Mouse (Mus musculus) CH12.LX (cell line): ENCODE results near the gene Tmem245. TPM values are rescaled to one million over a fixed set of nuclear protein-coding genes. Genes with fewer than 3 reads are reported as not detected.

Experiments
- DNase-seq: peaks from one replicate; pipeline ENCODE4 v3.0.0-alpha.2; 2013; ENCODE audit errors: extremely low read depth
- H3K27ac ChIP-seq: 2 replicates; pipeline ENCODE4 v1.5.1; 2012; ENCODE audit warnings: low read depth, mild to moderate bottlenecking, control low read depth, moderate library complexity; ENCODE audit not compliant: insufficient read depth
- H3K27me3 ChIP-seq: replicated peaks from 2 replicates; pipeline ENCODE3; 2012; ENCODE audit warnings: inconsistent platforms
- H3K36me3 ChIP-seq, 2 experiments: replicated peaks in 1 of 2; 2 replicates each; pipeline versions ENCODE3 to v1.6.1; 2012; ENCODE audit warnings: inconsistent platforms in 1 of 2, low read length in 1 of 2, mild to moderate bottlenecking in 1 of 2, mixed read lengths in 1 of 2, moderate library complexity in 1 of 2; ENCODE audit not compliant: control insufficient read depth in 1 of 2, insufficient read depth in 1 of 2
- H3K4me1 ChIP-seq, 2 experiments: 2 replicates each; pipeline ENCODE4 v1.6.1; 2012; ENCODE audit warnings: inconsistent platforms in 1 of 2, moderate library complexity in 1 of 2; ENCODE audit not compliant: insufficient read depth in 2 of 2, control insufficient read depth in 1 of 2
- H3K4me2 ChIP-seq: 2 replicates; pipeline ENCODE4 v1.6.1; 2012; ENCODE audit warnings: low read depth, mild to moderate bottlenecking, control low read depth; ENCODE audit not compliant: poor library complexity, insufficient read depth, severe bottlenecking
- H3K4me3 ChIP-seq, 3 experiments: fragments of 150-350 bp in 1 of 3; sonication (generic) in 1 of 3; replicated peaks in 1 of 3; 2 replicates each; pipeline versions ENCODE3 to v1.5.1; 2011 to 2012; ENCODE audit warnings: low read depth in 2 of 3, low read length in 2 of 3, mild to moderate bottlenecking in 2 of 3, moderate library complexity in 2 of 3, control low read depth in 1 of 3, improper control_type of control experiment in 1 of 3, inconsistent platforms in 1 of 3, mixed read lengths in 1 of 3; ENCODE audit not compliant: poor library complexity in 1 of 3
- H3K79me2 ChIP-seq: replicated peaks from 2 replicates; pipeline ENCODE4 v1.6.1; 2012; ENCODE audit warnings: mild to moderate bottlenecking, moderate library complexity; ENCODE audit not compliant: control insufficient read depth, poor library complexity, insufficient read depth, severe bottlenecking; ENCODE audit errors: extremely low read depth
- H3K9ac ChIP-seq: 2 replicates; pipeline ENCODE4 v1.6.1; 2012; ENCODE audit warnings: low read depth, mild to moderate bottlenecking, control low read depth, moderate library complexity; ENCODE audit not compliant: insufficient read depth
- H3K9me3 ChIP-seq: replicated peaks from 2 replicates; pipeline ENCODE3; 2012; ENCODE audit warnings: low read length, inconsistent platforms, mixed read lengths
- CTCF ChIP-seq, 2 experiments: IDR thresholded peaks in 1 of 2; conservative IDR thresholded peaks in 1 of 2; 2 replicates each; pipeline ENCODE4 v1.5.1; 2011 to 2012; ENCODE audit warnings: low read depth in 2 of 2, low read length in 2 of 2, improper control_type of control experiment in 1 of 2, inconsistent platforms in 1 of 2, mild to moderate bottlenecking in 1 of 2, moderate library complexity in 1 of 2
- ETS1 ChIP-seq: conservative IDR thresholded peaks from 2 replicates; pipeline ENCODE4 v1.6.1; 2012; ENCODE audit warnings: low read depth, mild to moderate bottlenecking, inconsistent platforms, low read length, improper control_type of control experiment, moderate library complexity
- KAT2A ChIP-seq: IDR thresholded peaks from 2 replicates; pipeline ENCODE4 v1.6.1; 2012; ENCODE audit warnings: low read length, improper control_type of control experiment, inconsistent platforms; ENCODE audit not compliant: insufficient replicate concordance
- MAZ ChIP-seq: IDR thresholded peaks from 2 replicates; pipeline ENCODE4 v1.6.1; 2012; ENCODE audit warnings: low read depth, mild to moderate bottlenecking, inconsistent platforms, low read length, improper control_type of control experiment, moderate library complexity
- MXI1 ChIP-seq: IDR thresholded peaks from 2 replicates; pipeline ENCODE4 v1.6.1; 2011; ENCODE audit warnings: mild to moderate bottlenecking, low read depth, low read length, improper control_type of control experiment
- MYC ChIP-seq: IDR thresholded peaks from 2 replicates; pipeline ENCODE4 v1.6.1; 2011; ENCODE audit warnings: low read depth, mild to moderate bottlenecking, improper control_type of control experiment, low read length
- NELFE ChIP-seq: IDR thresholded peaks from 2 replicates; pipeline ENCODE4 v1.6.1; 2011; ENCODE audit warnings: low read depth, low read length, improper control_type of control experiment
- NRF1 ChIP-seq: IDR thresholded peaks from 2 replicates; pipeline ENCODE4 v1.6.1; 2014; ENCODE audit warnings: low read depth, mild to moderate bottlenecking, inconsistent platforms, low read length, improper control_type of control experiment, moderate library complexity
- PAX5 ChIP-seq: IDR thresholded peaks from 2 replicates; pipeline ENCODE4 v1.6.1; 2012; ENCODE audit warnings: low read length, inconsistent platforms, mixed read lengths
- RAD21 ChIP-seq: IDR thresholded peaks from 2 replicates; pipeline ENCODE4 v1.6.1; 2011; ENCODE audit warnings: low read depth, mild to moderate bottlenecking, low read length, improper control_type of control experiment, moderate library complexity
- SIN3A ChIP-seq: IDR thresholded peaks from 2 replicates; pipeline ENCODE4 v1.6.1; 2012; ENCODE audit warnings: low read length, improper control_type of control experiment, inconsistent platforms
- SMC3 ChIP-seq: IDR thresholded peaks from 2 replicates; pipeline ENCODE4 v1.6.1; 2011; ENCODE audit warnings: low read depth, low read length, improper control_type of control experiment
- TBP ChIP-seq: conservative IDR thresholded peaks from 2 replicates; pipeline ENCODE4 v1.6.1; 2011; ENCODE audit warnings: low read depth, low read length, improper control_type of control experiment
- UBTF ChIP-seq: IDR thresholded peaks from 2 replicates; pipeline ENCODE4 v1.6.1; 2012; ENCODE audit warnings: low read depth, mild to moderate bottlenecking, inconsistent platforms, low read length, improper control_type of control experiment, moderate library complexity
- USF1 ChIP-seq: IDR thresholded peaks from 2 replicates; pipeline ENCODE4 v1.6.1; 2014; ENCODE audit warnings: low read depth, mild to moderate bottlenecking, inconsistent platforms, low read length, improper control_type of control experiment
- USF2 ChIP-seq: conservative IDR thresholded peaks from 2 replicates; pipeline ENCODE4 v1.6.1; 2011; ENCODE audit warnings: low read depth, low read length, improper control_type of control experiment
- ZKSCAN1 ChIP-seq: IDR thresholded peaks from 2 replicates; pipeline ENCODE4 v1.6.1; 2012; ENCODE audit warnings: low read depth, inconsistent platforms, low read length, improper control_type of control experiment, borderline replicate concordance
- ZMIZ1 ChIP-seq: IDR thresholded peaks from 2 replicates; pipeline ENCODE4 v1.6.1; 2012; ENCODE audit warnings: low read depth, mild to moderate bottlenecking, inconsistent platforms, low read length, improper control_type of control experiment
- dilution Hi-C: fragments of 300-500 bp; cut with MboI; formaldehyde crosslinking; loops from 2 replicates; pipeline ENCODE4 v1.14.3; 2020; ENCODE audit warnings: low sequenced_read_pairs; ENCODE audit not compliant: extremely low pct_unique_long_range_greater_than_20kb, extremely low pct_ligation_motif_present
- in situ Hi-C: fragments of 300-500 bp; cut with MboI; formaldehyde crosslinking; loops from 3 replicates; pipeline ENCODE4 v1.14.3; 2019; ENCODE audit warnings: low sequenced_read_pairs, low pct_ligation_motif_present, low pct_unique_long_range_greater_than_20kb, mixed read lengths
- polyA plus RNA-seq: library from polyadenylated mRNA; unstranded; fragments of >175 nt; gene quantifications from 2 replicates; pipeline ENCODE4 v1.2.1, GENCODE M21; 2012; ENCODE audit warnings: low read depth; ENCODE audit not compliant: insufficient read length
- total RNA-seq, 2 experiments: library from RNA; depleted of rRNA; stranded (reverse); fragments of 300-350 nt in 1 of 2; fragments of >200 nt in 1 of 2; gene quantifications; 2 replicates each; pipeline ENCODE4 v1.2.3; 2012 to 2014

Tmem245 gene
- total and polyA plus RNA-seq, 3 experiments: 4.4 to 9.0 (median 5.6) TPM

- Histone ChIP-seq H3K9ac (no peak overlapping the region), H3K36me3 (peaks cover 0 to 9% of the 10 kb centered on the region in 2 experiments), H3K4me2 (no peak overlapping the region), H3K4me1 (no peaks in the 10 kb centered on the region), H3K27ac (no peak overlapping the region), H3K27me3 (no peaks in the 10 kb centered on the region), H3K4me3 (no peak overlapping the region), H3K79me2 (no peaks in the 10 kb centered on the region), H3K9me3 (no peaks in the 10 kb centered on the region)
- peak; percentile 18 for DNase-seq
- dilution Hi-C loops (no loop called here), in situ Hi-C loops (no loop called here)
- TF ChIP-seq MYC: no peak
- peak; percentile 34 to 65; a peak in 3 of 4 replicates for TF ChIP-seq CTCF (conservative IDR thresholded peaks at IDR 0.05 in 1 of 2, IDR thresholded peaks at IDR 0.05 in 1 of 2; ENCODE audit: low read depth in 2 of 2, low read length in 2 of 2)
- no peak for TF ChIP-seq SIN3A
- peak; percentile 19; the same call in 1 of the 2 replicates for TF ChIP-seq SMC3
- TF ChIP-seq ZKSCAN1: no peak
- no peak for TF ChIP-seq NELFE
- no peak for TF ChIP-seq ZMIZ1
- no peak for TF ChIP-seq USF1
- no peak for TF ChIP-seq UBTF
- TF ChIP-seq ETS1: no peak
- TF ChIP-seq MXI1: no peak
- TF ChIP-seq NRF1: no peak
- no peak for TF ChIP-seq PAX5
- TF ChIP-seq MAZ: no peak
- TF ChIP-seq TBP: no peak
- TF ChIP-seq USF2: no peak
- TF ChIP-seq KAT2A: no peak
- TF ChIP-seq RAD21: peak; percentile 59
Measured at GRCm38 (mm10) chr4:56820017-56820550, 127.2 kb downstream of the Tmem245 start.

Other genes with a start within 250 kb of the Tmem245 start
- 0.08 TPM in 1 of 2 replicates, not detected in the other for gene Gm26657, start 207.4 kb downstream of the Tmem245 start, total RNA-seq (2012; rRNA removed)
- not detected in 2 replicates for gene Gm26657, start 207.4 kb downstream of the Tmem245 start, total RNA-seq (2014; rRNA removed)
- not detected in 2 replicates for gene Gm26657, start 207.4 kb downstream of the Tmem245 start, polyA plus RNA-seq
- 0.08 and 0.13 TPM in 2 replicates for gene Actl7b, start 206.0 kb downstream of the Tmem245 start, total RNA-seq (2012; rRNA removed)
- gene Actl7b, start 206.0 kb downstream of the Tmem245 start, total RNA-seq (2014; rRNA removed): 0.16 TPM in 1 of 2 replicates, not detected in the other
- gene Actl7b, start 206.0 kb downstream of the Tmem245 start, polyA plus RNA-seq: 0.21 and 0.23 TPM in 2 replicates
- 0.08 and 0.13 TPM in 2 replicates for gene Actl7a, start 204.0 kb downstream of the Tmem245 start, total RNA-seq (2012; rRNA removed)
- gene Actl7a, start 204.0 kb downstream of the Tmem245 start, total RNA-seq (2014; rRNA removed): not detected in 2 replicates
- not detected in 2 replicates for gene Actl7a, start 204.0 kb downstream of the Tmem245 start, polyA plus RNA-seq
- 58.1 and 68.0 TPM in 2 replicates for gene Elp1, start 145.1 kb downstream of the Tmem245 start, total RNA-seq (2012; rRNA removed)
- 88.4 and 98.2 TPM in 2 replicates for gene Elp1, start 145.1 kb downstream of the Tmem245 start, total RNA-seq (2014; rRNA removed)
- 54.3 and 58.2 TPM in 2 replicates for gene Elp1, start 145.1 kb downstream of the Tmem245 start, polyA plus RNA-seq
- gene Fam206a, start 145.1 kb downstream of the Tmem245 start, total RNA-seq (2012; rRNA removed): 8.2 and 11.1 TPM in 2 replicates
- gene Fam206a, start 145.1 kb downstream of the Tmem245 start, total RNA-seq (2014; rRNA removed): 6.0 and 7.9 TPM in 2 replicates
- gene Fam206a, start 145.1 kb downstream of the Tmem245 start, polyA plus RNA-seq: 26.1 and 29.4 TPM in 2 replicates
- 3.3 and 4.0 TPM in 2 replicates for gene Ctnnal1, start 82.2 kb downstream of the Tmem245 start, total RNA-seq (2012; rRNA removed)
- gene Ctnnal1, start 82.2 kb downstream of the Tmem245 start, total RNA-seq (2014; rRNA removed): 5.2 and 5.3 TPM in 2 replicates
- gene Ctnnal1, start 82.2 kb downstream of the Tmem245 start, polyA plus RNA-seq: 4.2 and 4.9 TPM in 2 replicates
- not detected in 2 replicates for gene Frrs1l, start 43.0 kb upstream of the Tmem245 start, total RNA-seq (2012; rRNA removed)
- gene Frrs1l, start 43.0 kb upstream of the Tmem245 start, total RNA-seq (2014; rRNA removed): not detected in 2 replicates
- not detected in 2 replicates for gene Frrs1l, start 43.0 kb upstream of the Tmem245 start, polyA plus RNA-seq
- gene Epb41l4b, start 196.0 kb upstream of the Tmem245 start, total RNA-seq (2012; rRNA removed): 2.1 and 4.9 TPM in 2 replicates
- gene Epb41l4b, start 196.0 kb upstream of the Tmem245 start, total RNA-seq (2014; rRNA removed): 0.93 and 1.1 TPM in 2 replicates
- gene Epb41l4b, start 196.0 kb upstream of the Tmem245 start, polyA plus RNA-seq: 1.1 and 2.0 TPM in 2 replicates